Mouse (Mus musculus) ES-Bruce4 (cell line): ENCODE results near the gene Msi1.

ENCODE experiments used
- CTCF ChIP-seq: IDR thresholded peaks from one replicate; pipeline ENCODE4 v1.8.1; 2011; ENCODE audit warnings: low read depth, low read length
- EP300 ChIP-seq: IDR thresholded peaks from 2 replicates; pipeline ENCODE4 v1.6.1; 2011; ENCODE audit warnings: low read depth, low read length; ENCODE audit not compliant: insufficient read depth
- POLR2A ChIP-seq: IDR thresholded peaks from one replicate; pipeline ENCODE4 v1.8.1; 2011; ENCODE audit warnings: low read length; ENCODE audit not compliant: insufficient read depth

DNA sequence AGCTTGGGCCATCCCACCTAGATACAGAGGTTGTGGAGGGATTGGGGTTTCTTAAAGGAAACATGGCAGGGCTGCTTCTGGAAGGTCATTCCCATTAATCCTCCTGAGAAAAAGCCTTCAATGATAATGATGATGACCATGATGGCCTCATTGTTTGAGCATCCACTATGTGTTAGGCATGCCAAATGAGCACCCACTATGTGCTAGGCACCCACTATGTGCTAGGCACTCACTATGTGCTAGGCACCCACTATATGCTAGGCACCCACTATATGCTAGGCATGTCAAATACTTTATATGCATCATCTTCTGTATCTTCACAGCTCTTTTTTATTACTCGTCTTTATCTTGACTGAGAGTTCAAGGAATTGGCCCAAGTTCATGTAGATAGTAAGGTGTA lies 36.4 kb upstream of the Msi1 start:
- no peak for TF ChIP-seq CTCF
- TF ChIP-seq EP300: no peak
- no peak for TF ChIP-seq POLR2A
